Mouse (Mus musculus): ENCODE results near the gene Rhox3g.
"Not testable (repeated sequence)": the region's sequence is repeated elsewhere in the genome, so short reads cannot be mapped to it uniquely, and the experiment has no call there.

The Rhox3g gene

GRCm38 (mm10) chrX:37628512-37628911 is at the start of gene Rhox3g:
TSS of gene Rhox3g (minus strand) at chrX:37628612.
- DNase-seq (ENCODE audit: low spot score), result not testable (repeated sequence)

GRCm38 (mm10) chrX:37673177-37673576 is 44.8 kb upstream of the Rhox3g start, which contains the start of gene Rhox2h:
TSS of gene Rhox2h (minus strand) at chrX:37673277.
- DNase-seq (ENCODE audit: low spot score), result not testable (repeated sequence)

GRCm38 (mm10) chrX:37668664-37669063 is 40.3 kb upstream of the Rhox3g start, which contains the start of gene Rhox3h:
TSS of gene Rhox3h (minus strand) at chrX:37668764.
- not testable (repeated sequence) for DNase-seq (ENCODE audit: low spot score)

GRCm38 (mm10) chrX:37651227-37651626 is 22.8 kb upstream of the Rhox3g start, which contains the start of gene Rhox4g:
TSS of gene Rhox4g (minus strand) at chrX:37651327.
- not testable (repeated sequence) for DNase-seq (ENCODE audit: low spot score)

- DNase-seq (ENCODE audit: low spot score), result not testable (repeated sequence)
Measured at GRCm38 (mm10) chrX:37643370-37643769, 15.0 kb upstream of the Rhox3g start, which contains the start of gene Rhox2g. TSS of gene Rhox2g (minus strand) at chrX:37643470.

- not testable (repeated sequence) for DNase-seq (ENCODE audit: low spot score)
Measured at GRCm38 (mm10) chrX:37607604-37608003, 20.8 kb downstream of the Rhox3g start, which contains the start of gene Rhox4f. TSS of gene Rhox4f (minus strand) at chrX:37607704.

GRCm38 (mm10) chrX:37580692-37581091 is 47.7 kb downstream of the Rhox3g start, which contains the start of gene Rhox3f:
TSS of gene Rhox3f (plus strand) at chrX:37580992.
- not testable (repeated sequence) for DNase-seq (ENCODE audit: low spot score)

All from urinary bladder, postnatal 10 days (tissue).